Mouse (Mus musculus) forelimb bud, embryonic 11.5 days (tissue): ENCODE data around the gene Tmbim6.

ENCODE experiments used
- DNase-seq: peaks from one replicate; pipeline ENCODE4 v3.0.0-alpha.2; 2012; ENCODE audit warnings: low read depth, low spot score

The Tmbim6 gene

DNA sequence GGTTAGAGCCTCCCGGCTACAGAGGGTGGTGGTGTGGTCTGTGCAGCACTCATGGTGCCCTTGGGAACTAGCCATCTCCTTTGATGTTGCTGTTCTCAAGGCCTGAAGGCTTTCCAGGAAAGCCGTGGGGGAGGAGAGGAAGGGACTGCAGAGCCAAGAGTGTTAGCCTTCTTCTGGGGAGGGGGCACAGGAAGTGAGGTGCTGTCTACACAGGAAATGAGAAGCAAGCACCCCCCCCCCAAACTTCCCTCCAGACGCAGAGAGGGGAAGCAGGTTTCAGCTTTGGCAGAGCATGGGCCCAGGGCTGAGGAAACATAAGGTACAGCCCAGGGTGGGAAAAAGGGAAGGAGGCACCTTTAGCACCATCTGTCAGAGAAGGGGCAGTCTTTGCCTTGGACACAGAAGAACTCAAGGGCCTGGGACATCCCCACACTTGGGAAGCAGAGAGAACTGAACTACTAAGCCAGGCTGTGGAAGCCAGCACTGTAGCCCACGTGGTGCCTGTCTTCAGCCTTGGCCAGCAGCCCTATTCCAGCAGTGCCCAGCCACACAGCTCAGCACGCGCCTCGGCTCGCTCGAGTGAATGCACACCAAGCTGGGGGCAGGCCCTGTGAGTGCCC is 56.6 kb downstream of the Tmbim6 start:
- DNase-seq = no peak

DNA sequence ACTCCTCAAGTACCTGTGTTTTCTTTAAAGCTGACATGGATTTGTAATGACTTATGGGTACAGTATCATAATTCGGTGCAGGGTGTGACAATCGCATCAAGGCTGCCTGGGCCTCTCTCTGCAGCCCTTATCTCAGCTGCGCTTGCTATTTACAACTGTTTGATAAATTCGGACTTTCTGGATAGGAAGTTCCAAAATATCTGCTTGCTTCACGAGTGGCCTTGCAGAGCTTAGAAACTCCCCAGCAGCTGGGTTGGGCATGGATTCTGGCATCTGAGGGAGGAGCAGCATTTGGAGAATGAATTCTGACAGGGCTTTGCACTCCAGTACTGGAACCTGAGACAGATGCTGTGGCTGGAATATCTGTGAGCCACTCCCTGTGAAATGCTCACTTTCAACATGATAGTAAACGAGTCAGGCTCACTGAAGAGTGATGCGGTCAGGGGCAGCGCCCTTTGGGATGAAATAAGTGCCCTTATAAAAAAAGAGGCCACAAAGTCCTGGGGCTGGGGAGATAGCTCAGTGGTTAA is 57.1 kb downstream of the Tmbim6 start:
- DNase-seq = no peak

DNA sequence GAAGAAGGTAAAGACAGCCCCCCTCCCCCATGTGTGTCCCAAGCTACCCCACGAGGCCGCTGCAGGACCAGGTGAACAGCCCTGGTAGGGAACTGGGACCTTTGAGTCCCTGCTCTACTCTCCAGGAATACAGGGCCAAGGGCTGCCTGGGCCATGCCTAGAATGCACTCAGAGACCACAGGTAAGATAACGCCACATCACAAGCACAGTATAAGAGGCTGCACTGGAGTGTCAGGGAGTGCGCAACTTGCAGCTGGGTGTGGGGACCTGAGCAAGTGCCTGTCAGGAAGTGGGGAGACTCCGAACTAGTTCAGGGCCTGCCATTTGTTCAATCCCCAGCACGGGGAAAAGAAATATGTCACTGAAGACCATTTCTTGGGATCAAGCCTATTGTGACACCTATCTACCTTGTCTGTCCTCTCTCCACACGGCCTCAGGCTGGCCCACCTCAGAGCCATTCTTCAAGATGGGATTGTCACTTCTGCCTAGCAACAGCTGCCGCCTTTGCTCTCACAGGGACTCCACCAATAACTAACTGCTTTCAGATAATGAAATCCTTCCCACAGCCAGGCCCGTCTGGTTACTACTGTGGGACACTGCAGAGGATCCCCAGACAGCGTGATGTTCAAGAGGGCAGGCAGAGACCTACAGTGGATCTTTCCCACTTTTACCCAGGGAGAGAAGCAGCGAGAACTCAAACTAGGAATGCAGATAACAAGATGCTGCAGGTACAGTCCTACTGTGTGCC is 60.6 kb downstream of the Tmbim6 start:
- no peak for DNase-seq

DNA sequence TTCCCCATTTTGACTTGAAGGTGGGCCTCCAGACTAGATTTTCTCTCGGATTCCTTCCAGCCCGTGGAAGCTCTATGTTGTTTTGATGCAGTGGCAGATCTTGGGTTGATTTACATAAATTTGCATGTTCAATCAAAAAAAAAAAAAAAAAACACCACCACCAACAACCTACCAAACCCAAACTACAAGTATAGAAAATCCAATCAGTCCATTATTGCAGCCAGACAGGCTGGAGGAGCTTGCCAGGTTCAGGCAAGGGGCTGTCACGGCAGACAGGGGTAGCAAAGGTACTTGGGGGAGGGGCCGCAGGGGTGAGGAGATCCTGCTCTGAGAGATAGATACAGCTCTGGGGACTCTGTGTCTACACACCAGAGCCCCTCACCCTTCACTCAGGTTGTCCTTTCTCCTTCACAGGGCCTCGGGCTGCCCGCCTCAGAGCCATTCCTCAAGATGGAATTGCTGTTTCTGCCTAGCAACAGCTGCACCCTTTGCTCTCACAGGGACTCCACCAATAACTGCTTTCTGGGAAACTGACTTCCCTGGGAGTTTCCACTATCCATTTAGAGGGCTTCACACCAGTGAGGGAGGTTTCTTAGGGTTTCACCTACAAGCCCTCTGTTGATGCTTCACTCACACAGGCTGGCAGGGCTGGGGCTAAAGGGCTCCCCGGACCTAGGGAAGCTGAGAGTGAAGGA is 62.0 kb downstream of the Tmbim6 start:
- no peak for DNase-seq

DNA sequence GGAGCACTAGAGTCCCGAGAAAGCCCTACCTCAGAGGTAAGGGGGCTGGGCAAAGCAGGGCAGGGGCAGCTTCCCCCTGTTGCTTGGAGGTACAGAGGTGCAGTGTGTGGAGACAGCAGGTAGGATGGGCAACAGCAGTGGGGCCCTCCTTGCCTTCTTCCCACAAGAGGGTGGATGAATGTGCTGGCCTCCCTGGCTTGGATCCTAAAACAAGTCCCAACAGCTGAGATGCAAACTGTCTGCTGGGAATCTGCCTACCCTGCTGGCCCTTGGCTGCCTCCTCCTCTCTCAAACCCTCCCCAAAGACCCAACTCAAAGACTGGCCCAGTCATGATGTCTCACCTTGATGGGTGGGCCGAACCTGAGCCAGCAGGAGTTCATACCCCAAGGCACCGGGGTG is 62.7 kb downstream of the Tmbim6 start:
- no peak for DNase-seq

DNA sequence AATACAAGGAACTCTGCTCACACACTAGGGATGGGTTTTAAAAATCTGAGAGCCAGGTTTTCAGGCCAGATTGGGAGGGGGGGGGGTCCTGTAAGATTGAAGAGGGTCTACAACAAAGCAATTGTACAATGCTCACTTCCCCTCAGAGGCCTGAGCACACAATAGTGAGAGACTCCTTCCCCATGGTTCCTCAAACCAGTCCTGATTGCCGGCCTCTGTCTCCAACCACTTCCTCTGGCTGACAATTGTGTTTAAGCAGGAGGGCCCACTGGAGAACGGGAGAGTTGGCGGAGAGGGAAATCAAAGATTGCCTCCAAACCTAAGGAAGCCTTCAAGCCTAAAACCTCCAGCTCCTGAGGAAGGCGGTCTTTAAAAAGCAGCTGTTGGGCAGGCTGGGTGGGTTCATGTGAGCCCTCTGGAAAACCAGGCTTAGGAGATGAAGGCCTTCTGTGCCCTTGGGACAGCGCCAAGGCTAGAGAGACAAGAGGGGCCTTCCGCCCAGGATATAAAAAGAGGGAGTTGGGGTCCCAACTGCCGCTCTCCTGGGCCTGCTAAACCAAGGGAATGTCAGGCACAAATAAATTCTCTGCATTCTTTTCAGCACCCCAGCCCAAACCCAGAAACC is 63.8 kb downstream of the Tmbim6 start:
- DNase-seq = no peak

DNA sequence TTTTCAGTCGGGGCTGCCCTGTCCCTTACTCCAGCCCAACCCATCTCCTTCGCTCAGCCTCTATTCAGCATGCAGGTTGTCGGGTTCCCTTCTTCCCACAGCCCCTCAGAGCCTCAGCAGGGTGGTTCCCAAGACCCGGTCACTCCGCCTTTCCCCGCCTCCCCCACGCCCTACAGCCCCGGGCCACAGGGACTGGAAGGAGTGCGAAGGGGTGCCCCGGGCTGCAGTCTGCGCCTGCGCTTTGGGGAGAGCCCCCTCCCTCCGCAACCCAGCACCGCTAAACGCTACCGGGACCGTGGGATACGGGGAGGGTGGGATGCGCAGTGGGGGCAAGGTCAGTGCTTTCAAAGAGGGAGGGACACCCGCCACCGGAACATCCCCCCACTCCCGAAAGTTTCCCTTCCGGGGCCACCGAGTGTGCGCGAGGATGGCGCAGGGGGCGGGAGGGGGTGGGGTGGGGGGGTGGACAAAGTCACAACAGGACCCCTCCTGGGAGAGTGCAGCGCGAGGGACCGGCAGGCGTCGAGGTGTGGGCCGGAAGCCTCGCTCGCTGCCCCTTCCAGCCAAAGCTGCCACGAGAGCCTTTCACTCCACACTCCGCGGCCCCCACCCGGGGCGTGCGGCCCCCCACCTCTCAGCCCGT is 64.4 kb downstream of the Tmbim6 start:
- peak; percentile 59 for DNase-seq

DNA sequence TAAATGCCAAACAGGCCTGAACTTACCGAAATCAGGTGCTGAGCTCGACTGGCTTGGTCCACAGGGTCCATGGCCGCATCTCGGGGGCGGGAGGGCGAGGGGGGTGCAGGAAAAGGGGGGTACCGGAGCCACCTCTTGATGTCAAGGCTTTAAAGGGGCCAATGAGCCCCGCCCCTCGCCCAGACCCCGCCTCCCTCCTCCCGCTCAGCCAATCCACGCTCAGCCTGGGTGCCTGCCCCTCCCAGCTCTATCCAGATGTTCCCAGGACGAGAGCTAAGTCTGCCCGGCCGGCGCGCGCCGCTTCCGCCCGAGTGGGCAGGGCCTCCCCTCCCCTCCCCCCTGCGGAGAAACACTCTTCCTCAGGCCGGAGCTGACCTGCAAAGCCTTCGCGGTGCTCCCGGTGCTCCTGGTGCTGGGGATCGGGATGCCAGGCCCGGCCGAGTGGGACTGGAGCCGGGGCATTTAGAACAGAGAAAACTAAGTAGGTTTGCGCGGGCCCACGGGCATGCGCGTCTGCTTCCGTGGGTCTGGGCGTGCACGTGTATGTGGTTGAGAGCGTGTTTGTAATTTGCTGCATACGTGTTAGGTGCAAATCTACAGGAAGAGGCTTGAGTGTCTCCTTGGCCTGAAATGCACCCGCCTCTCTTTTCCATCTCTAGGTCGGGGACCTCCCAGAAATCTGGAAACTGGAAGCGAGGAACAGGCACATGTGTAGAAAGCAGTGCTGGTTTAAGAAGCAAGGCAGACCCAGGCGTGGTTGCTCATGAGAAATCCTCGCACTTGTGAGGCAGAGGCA is 65.1 kb downstream of the Tmbim6 start, which contains the start of gene Nckap5l:
Gene Nckap5l (minus strand): TSS at position 143 of the 796 bp plus-strand sequence.
- DNase-seq = peak; percentile 95
